Mouse (Mus musculus): ENCODE data around the gene Egr4. TPM values are rescaled to one million over a fixed set of nuclear protein-coding genes. Genes with fewer than 3 reads are reported as not detected.

The Egr4 gene
- total and polyA plus RNA-seq, 2 experiments from 2014 or later: 1.3 to 1.9 TPM

GRCm38 (mm10) chr6:85518091-85518693 lies 4.8 kb upstream of the Egr4 start:
- H3K36me3 ChIP-seq (ENCODE audit: insufficient read depth): no peaks in the 10 kb centered on the region
- peak; percentile 53 for ATAC-seq
- 0 out of 2 replicates have a peak overlapping the region, but pooled peaks have one; percentile 22 for H3K9ac ChIP-seq
- peak; percentile 66 for DNase-seq
- no peak for TF ChIP-seq CTCF (IDR thresholded peaks at IDR 0.05; ENCODE audit: low read depth)
- 0 out of 2 replicates have a peak, but pooled peaks cover 6% of the 10 kb centered on the region for H3K4me1 ChIP-seq (ENCODE audit: insufficient read depth)
- no peaks in the 10 kb centered on the region for H3K9me3 ChIP-seq (ENCODE audit: low read length)
- H3K27me3 ChIP-seq (ENCODE audit: insufficient read depth, low read length): peaks cover 22% of the 10 kb centered on the region
- peak overlapping the region; percentile 54; the same call in 1 of the 2 replicates for H3K27ac ChIP-seq (ENCODE audit: low read depth, low read length)
- no peak overlapping the region for H3K4me3 ChIP-seq (ENCODE audit: low read depth, low read length)
- WGBS: 35% methylated on average over 5 of the region's 5 CpGs
- no peak overlapping the region for H3K4me2 ChIP-seq (ENCODE audit: low read depth)

GRCm38 (mm10) chr6:85515941-85516340 lies 2.6 kb upstream of the Egr4 start:
- no peaks in the 10 kb centered on the region for H3K9me3 ChIP-seq (ENCODE audit: low read length)
- peaks cover 43% of the 10 kb centered on the region for H3K27me3 ChIP-seq (ENCODE audit: insufficient read depth, low read length)
- DNase-seq (no peak), ATAC-seq (no peak)
- no peaks in the 10 kb centered on the region for H3K36me3 ChIP-seq (ENCODE audit: insufficient read depth)
- H3K4me2 ChIP-seq (ENCODE audit: low read depth): no peak overlapping the region
- WGBS: 58% methylated on average over 4 of the region's 4 CpGs
- H3K4me3 ChIP-seq (ENCODE audit: low read depth, low read length): no peak overlapping the region
- 0 out of 2 replicates have a peak, but pooled peaks cover 6% of the 10 kb centered on the region for H3K4me1 ChIP-seq (ENCODE audit: insufficient read depth)
- no peak for TF ChIP-seq CTCF (IDR thresholded peaks at IDR 0.05; ENCODE audit: low read depth)
- no peak overlapping the region for H3K27ac ChIP-seq (ENCODE audit: low read depth, low read length)
- H3K9ac ChIP-seq: no peak overlapping the region

GRCm38 (mm10) chr6:85512577-85513530 lies 535 bp downstream of the Egr4 start:
- no peak for DNase-seq
- 2% methylated on average over 80 of the region's 90 CpGs for WGBS
- H3K27me3 ChIP-seq (ENCODE audit: insufficient read depth, low read length): peaks cover 52% of the 10 kb centered on the region

DNA sequence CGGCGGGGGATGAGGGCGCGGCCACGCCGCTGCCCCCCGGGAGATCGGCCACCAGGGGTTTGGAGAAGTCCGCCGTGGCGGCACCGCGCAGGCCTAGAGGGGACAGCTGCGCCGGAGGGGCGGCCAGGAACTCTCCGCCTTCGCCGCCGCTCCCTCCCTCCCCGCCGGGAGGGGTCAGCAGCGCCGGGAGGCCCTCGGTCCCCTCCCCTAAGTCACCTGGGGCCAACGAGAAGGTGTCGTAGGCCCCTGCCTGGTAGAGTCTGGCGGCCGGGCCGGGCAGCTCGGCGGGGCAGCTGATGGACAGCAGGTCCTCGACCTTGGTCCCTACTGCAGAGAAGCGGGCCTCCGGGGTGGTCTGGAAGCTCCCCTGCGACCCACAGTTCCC lies 1.3 kb downstream of the Egr4 start:
- TF ChIP-seq CTCF (IDR thresholded peaks at IDR 0.05; ENCODE audit: low read depth): no peak
- no peaks in the 10 kb centered on the region for H3K4me1 ChIP-seq (ENCODE audit: insufficient read depth)
- WGBS: under 1% methylated on average over 31 of the region's 36 CpGs
- H3K4me2 ChIP-seq (ENCODE audit: low read depth): peak overlapping the region; percentile 87
- peaks cover 52% of the 10 kb centered on the region for H3K27me3 ChIP-seq (ENCODE audit: insufficient read depth, low read length)
- H3K9me3 ChIP-seq (ENCODE audit: low read length): no peaks in the 10 kb centered on the region
- H3K4me3 ChIP-seq (ENCODE audit: low read depth, low read length): peak overlapping the region; percentile 48
- ATAC-seq (no peak), DNase-seq (no peak)
- H3K36me3 ChIP-seq (ENCODE audit: insufficient read depth): no peaks in the 10 kb centered on the region
- no peak overlapping the region for H3K27ac ChIP-seq (ENCODE audit: low read depth, low read length)
- peak overlapping the region; percentile 14; the same call in 1 of the 2 replicates for H3K9ac ChIP-seq

More at GRCm38 (mm10) chr6:85512577-85513530, 535 bp downstream of the Egr4 start:
- Histone ChIP-seq H3K9me3 (ENCODE audit: low read length) (no peaks in the 10 kb centered on the region), H3K4me3 (ENCODE audit: low read depth, low read length) (peak overlapping the region; percentile 48), H3K9ac (peak overlapping the region; percentile 28; the same call in 1 of the 2 replicates), H3K27ac (ENCODE audit: low read depth, low read length) (no peak overlapping the region), H3K4me1 (ENCODE audit: insufficient read depth) (0 out of 2 replicates have a peak, but pooled peaks cover under 1% of the 10 kb centered on the region), H3K36me3 (ENCODE audit: insufficient read depth) (no peaks in the 10 kb centered on the region), H3K4me2 (ENCODE audit: low read depth) (peak overlapping the region; percentile 87)
- TF ChIP-seq CTCF (IDR thresholded peaks at IDR 0.05; ENCODE audit: low read depth): no peak
- peak; percentile 29 for ATAC-seq

DNA sequence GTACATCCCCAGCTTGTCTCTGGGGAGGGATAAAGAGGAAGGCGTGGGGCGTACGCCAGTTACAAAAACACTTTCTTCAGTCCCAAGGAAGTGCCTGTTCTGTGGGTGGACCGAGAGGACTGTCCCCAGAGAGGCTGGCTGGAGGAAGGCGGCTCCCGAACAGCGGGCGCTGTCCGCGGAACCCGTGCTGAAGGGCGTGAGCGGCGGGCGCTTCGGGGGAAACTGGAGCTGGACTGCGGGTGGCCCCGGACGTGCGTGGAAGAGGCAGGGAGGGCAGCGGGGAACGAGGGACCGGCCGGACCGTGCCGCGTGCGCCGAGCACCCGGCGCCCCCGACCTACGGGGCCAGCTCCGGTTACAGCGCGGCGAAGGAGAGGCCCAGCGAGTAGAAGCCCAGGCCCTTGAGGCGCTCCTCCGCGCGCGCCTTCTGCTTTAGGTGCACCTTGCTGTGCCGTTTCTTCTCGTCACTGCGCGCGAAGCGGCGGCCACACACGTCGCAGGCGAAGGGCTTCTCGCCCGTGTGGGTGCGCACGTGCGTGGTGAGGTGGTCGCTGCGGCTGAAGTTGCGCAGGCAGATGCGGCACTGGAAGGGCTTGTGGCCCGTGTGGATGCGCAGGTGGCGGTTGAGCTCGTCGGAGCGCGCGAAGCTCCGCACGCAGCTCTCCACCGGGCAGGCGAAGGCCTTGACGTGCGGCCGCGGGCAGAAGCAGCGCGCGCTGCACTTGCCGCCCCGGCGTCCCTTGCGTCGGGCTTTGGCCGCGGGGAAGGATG lies 1.9 kb downstream of the Egr4 start:
- no peak for TF ChIP-seq CTCF (IDR thresholded peaks at IDR 0.05; ENCODE audit: low read depth)

DNA sequence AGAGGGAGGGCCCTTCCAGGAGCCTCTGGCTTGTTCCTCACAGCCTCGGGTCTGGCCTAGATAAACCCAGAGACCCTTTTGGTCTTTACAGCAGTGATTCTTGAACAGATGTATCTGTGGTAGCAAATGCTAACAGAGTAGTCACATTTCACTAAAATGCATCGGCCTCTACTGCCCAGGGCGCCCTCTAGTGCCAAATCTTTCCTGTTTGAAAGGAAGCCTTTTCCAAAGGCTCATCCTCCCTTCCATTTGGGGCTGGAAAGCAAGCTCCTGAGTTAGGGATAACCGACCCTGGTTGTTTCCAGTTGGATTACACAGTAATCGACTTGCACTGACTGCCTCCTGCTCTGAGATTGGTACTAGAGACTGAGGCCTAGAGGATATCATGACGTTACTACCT lies 2.9 kb downstream of the Egr4 start:
- ATAC-seq: no peak
- WGBS: 1% methylated on average over 6 of the region's 6 CpGs
- Histone ChIP-seq H3K4me2 (ENCODE audit: low read depth) (no peak overlapping the region), H3K4me3 (ENCODE audit: low read depth, low read length) (no peak overlapping the region), H3K27ac (ENCODE audit: low read depth, low read length) (no peak overlapping the region), H3K9ac (no peak overlapping the region), H3K27me3 (ENCODE audit: insufficient read depth, low read length) (peaks cover 48% of the 10 kb centered on the region), H3K36me3 (ENCODE audit: insufficient read depth) (no peaks in the 10 kb centered on the region), H3K4me1 (ENCODE audit: insufficient read depth) (no peaks in the 10 kb centered on the region), H3K9me3 (ENCODE audit: low read length) (no peaks in the 10 kb centered on the region)
- TF ChIP-seq CTCF (IDR thresholded peaks at IDR 0.05; ENCODE audit: low read depth): peak; percentile 79
- DNase-seq: peak; percentile 79

More for the DNA sequence above, 1.9 kb downstream of the Egr4 start:
- H3K27me3 ChIP-seq (ENCODE audit: insufficient read depth, low read length): peaks cover 52% of the 10 kb centered on the region
- H3K36me3 ChIP-seq (ENCODE audit: insufficient read depth): no peaks in the 10 kb centered on the region
- peak overlapping the region; percentile 87 for H3K4me2 ChIP-seq (ENCODE audit: low read depth)
- H3K4me3 ChIP-seq (ENCODE audit: low read depth, low read length): peak overlapping the region; percentile 48
- H3K9ac ChIP-seq: peak overlapping the region; percentile 14; the same call in 1 of the 2 replicates
- no peak overlapping the region for H3K27ac ChIP-seq (ENCODE audit: low read depth, low read length)
- no peak for ATAC-seq
- DNase-seq: peak; percentile 26
- 4% methylated on average over 78 of the region's 88 CpGs for WGBS
- H3K4me1 ChIP-seq (ENCODE audit: insufficient read depth): no peaks in the 10 kb centered on the region
- no peaks in the 10 kb centered on the region for H3K9me3 ChIP-seq (ENCODE audit: low read length)

All from forebrain, postnatal 0 days (tissue).